Mouse (Mus musculus): ENCODE data around the gene Hjurp. TPM values are rescaled to one million over a fixed set of nuclear protein-coding genes. Genes with fewer than 3 reads are reported as not detected.

Hjurp gene
- polyA plus RNA-seq, 1 experiment from 2014 or later, result 174 TPM

DNA sequence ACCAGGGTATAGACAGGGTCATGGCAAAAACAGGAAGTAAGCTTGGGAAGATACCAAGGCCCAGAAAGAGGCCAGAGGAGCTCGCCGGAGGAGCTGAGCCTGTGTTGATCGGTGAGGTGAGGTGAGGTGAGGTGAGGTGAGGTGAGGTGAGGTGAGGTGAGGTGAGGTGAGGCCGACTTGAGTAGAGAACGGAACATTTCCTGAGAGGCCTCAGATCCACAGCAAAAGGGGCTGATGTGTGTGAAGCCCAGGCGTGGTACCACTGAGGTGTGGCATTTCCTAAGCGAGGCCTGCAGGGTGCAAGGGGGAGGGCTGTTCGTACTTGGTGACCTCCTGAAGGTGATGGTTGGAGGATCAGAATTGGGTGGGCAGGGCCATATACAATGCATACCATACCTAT lies 24.3 kb downstream of the Hjurp start:
- 76% methylated on average over 8 of the region's 8 CpGs for WGBS
- no peaks in the 10 kb centered on the region for H3K4me1 ChIP-seq (ENCODE audit: control insufficient read depth, insufficient read depth, low read length)
- H3K4me2 ChIP-seq (ENCODE audit: low read depth, severe bottlenecking), result no peak overlapping the region
- no peak overlapping the region for H3K9ac ChIP-seq (ENCODE audit: low read length)
- DNase-seq (ENCODE audit: low spot score), result no peak
- H3K9me3 ChIP-seq (ENCODE audit: control insufficient read depth, low read length), result peaks cover 90% of the 10 kb centered on the region
- no peaks in the 10 kb centered on the region for H3K27me3 ChIP-seq (ENCODE audit: control insufficient read depth, insufficient read depth, low read length)
- ATAC-seq (ENCODE audit: insufficient number of reproducible peaks, low FRiP score, low TSS enrichment, low read depth), result no peak
- H3K36me3 ChIP-seq (ENCODE audit: control insufficient read depth, insufficient read depth, low read length), result no peaks in the 10 kb centered on the region
- H3K27ac ChIP-seq (replicated peaks; ENCODE audit: low read depth, low read length), result no peak overlapping the region
- no peak overlapping the region for H3K4me3 ChIP-seq (ENCODE audit: low read depth, low read length)

- Histone ChIP-seq H3K9ac (ENCODE audit: low read length) (no peak overlapping the region), H3K4me2 (ENCODE audit: low read depth, severe bottlenecking) (no peak overlapping the region), H3K27ac (replicated peaks; ENCODE audit: low read depth, low read length) (no peak overlapping the region), H3K9me3 (ENCODE audit: control insufficient read depth, low read length) (peaks cover 92% of the 10 kb centered on the region), H3K4me3 (ENCODE audit: low read depth, low read length) (no peak overlapping the region), H3K36me3 (ENCODE audit: control insufficient read depth, insufficient read depth, low read length) (no peaks in the 10 kb centered on the region), H3K4me1 (ENCODE audit: control insufficient read depth, insufficient read depth, low read length) (no peaks in the 10 kb centered on the region), H3K27me3 (ENCODE audit: control insufficient read depth, insufficient read depth, low read length) (no peaks in the 10 kb centered on the region)
- DNase-seq (ENCODE audit: low spot score), result no peak
- ATAC-seq (ENCODE audit: insufficient number of reproducible peaks, low FRiP score, low TSS enrichment, low read depth), result no peak
- WGBS, result 81% methylated on average over 5 of the region's 5 CpGs
These were observed 27.4 kb downstream of the Hjurp start for GRCm38 (mm10) chr1:88250023-88250422.

GRCm38 (mm10) chr1:88249596-88249995 lies 27.8 kb downstream of the Hjurp start:
- WGBS, result 79% methylated on average over 7 of the region's 7 CpGs
- Histone ChIP-seq H3K27ac (replicated peaks; ENCODE audit: low read depth, low read length) (no peak overlapping the region), H3K4me2 (ENCODE audit: low read depth, severe bottlenecking) (no peak overlapping the region), H3K36me3 (ENCODE audit: control insufficient read depth, insufficient read depth, low read length) (no peaks in the 10 kb centered on the region), H3K27me3 (ENCODE audit: control insufficient read depth, insufficient read depth, low read length) (no peaks in the 10 kb centered on the region), H3K4me3 (ENCODE audit: low read depth, low read length) (no peak overlapping the region), H3K9me3 (ENCODE audit: control insufficient read depth, low read length) (peaks cover 92% of the 10 kb centered on the region), H3K4me1 (ENCODE audit: control insufficient read depth, insufficient read depth, low read length) (no peaks in the 10 kb centered on the region), H3K9ac (ENCODE audit: low read length) (no peak overlapping the region)
- DNase-seq (ENCODE audit: low spot score) (no peak), ATAC-seq (ENCODE audit: insufficient number of reproducible peaks, low FRiP score, low TSS enrichment, low read depth) (no peak)

DNA sequence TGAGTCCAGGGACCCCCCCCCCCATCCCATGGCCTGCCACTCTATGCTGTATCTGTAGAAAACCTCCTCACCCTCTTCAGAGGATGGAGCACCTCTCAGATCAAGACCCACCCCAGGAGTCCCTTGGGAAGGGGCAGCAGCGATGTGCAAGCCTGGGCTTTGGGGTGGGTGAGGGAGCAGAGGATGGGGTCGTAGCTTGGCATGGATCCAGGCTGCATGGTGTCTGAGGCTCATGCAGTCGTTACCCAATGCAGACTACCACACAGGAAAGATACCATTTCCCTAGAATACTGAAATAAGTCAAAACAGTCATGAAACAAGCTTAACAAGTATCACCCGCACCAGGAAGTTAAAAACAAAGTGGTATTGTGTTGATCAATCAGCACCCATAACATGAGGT lies 28.8 kb downstream of the Hjurp start:
- no peaks in the 10 kb centered on the region for H3K27me3 ChIP-seq (ENCODE audit: control insufficient read depth, insufficient read depth, low read length)
- H3K4me2 ChIP-seq (ENCODE audit: low read depth, severe bottlenecking), result no peak overlapping the region
- WGBS, result 78% methylated on average over 4 of the region's 4 CpGs
- no peak overlapping the region for H3K4me3 ChIP-seq (ENCODE audit: low read depth, low read length)
- no peak overlapping the region for H3K27ac ChIP-seq (replicated peaks; ENCODE audit: low read depth, low read length)
- no peak for ATAC-seq (ENCODE audit: insufficient number of reproducible peaks, low FRiP score, low TSS enrichment, low read depth)
- H3K9ac ChIP-seq (ENCODE audit: low read length), result no peak overlapping the region
- DNase-seq (ENCODE audit: low spot score), result no peak
- no peaks in the 10 kb centered on the region for H3K36me3 ChIP-seq (ENCODE audit: control insufficient read depth, insufficient read depth, low read length)
- no peaks in the 10 kb centered on the region for H3K4me1 ChIP-seq (ENCODE audit: control insufficient read depth, insufficient read depth, low read length)
- H3K9me3 ChIP-seq (ENCODE audit: control insufficient read depth, low read length), result peaks cover 92% of the 10 kb centered on the region

DNA sequence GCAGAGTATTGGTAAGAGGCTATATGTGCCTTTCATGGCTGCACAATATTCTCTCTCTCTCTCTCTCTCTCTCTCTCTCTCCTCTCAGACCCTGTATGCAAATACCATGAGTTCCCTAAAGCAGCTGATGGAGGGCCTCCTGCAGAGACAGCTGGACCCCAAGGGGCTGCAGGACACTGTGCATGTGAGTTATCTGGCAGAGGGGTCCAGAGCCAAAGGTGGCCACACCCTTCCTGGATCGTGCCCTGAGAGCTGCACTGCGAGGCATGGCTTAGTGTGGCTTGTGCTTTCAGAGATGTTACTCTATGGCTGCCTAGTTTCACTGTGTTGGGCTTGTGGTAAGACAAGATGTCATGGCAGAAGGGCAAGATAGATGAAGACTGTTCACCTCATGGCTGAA lies 29.8 kb downstream of the Hjurp start:
- H3K27me3 ChIP-seq (ENCODE audit: control insufficient read depth, insufficient read depth, low read length), result no peaks in the 10 kb centered on the region
- WGBS, result 60% methylated on average over 2 of the region's 2 CpGs

GRCm38 (mm10) chr1:88246386-88246785 lies 31.0 kb downstream of the Hjurp start:
- Histone ChIP-seq H3K4me3 (ENCODE audit: low read depth, low read length) (no peak overlapping the region), H3K4me1 (ENCODE audit: control insufficient read depth, insufficient read depth, low read length) (no peaks in the 10 kb centered on the region), H3K9me3 (ENCODE audit: control insufficient read depth, low read length) (peaks cover 95% of the 10 kb centered on the region), H3K27me3 (ENCODE audit: control insufficient read depth, insufficient read depth, low read length) (no peaks in the 10 kb centered on the region), H3K4me2 (ENCODE audit: low read depth, severe bottlenecking) (no peak overlapping the region), H3K36me3 (ENCODE audit: control insufficient read depth, insufficient read depth, low read length) (no peaks in the 10 kb centered on the region), H3K27ac (replicated peaks; ENCODE audit: low read depth, low read length) (no peak overlapping the region), H3K9ac (ENCODE audit: low read length) (no peak overlapping the region)
- ATAC-seq (ENCODE audit: insufficient number of reproducible peaks, low FRiP score, low TSS enrichment, low read depth), result no peak
- DNase-seq (ENCODE audit: low spot score), result no peak
- 52% methylated on average over 6 of the region's 6 CpGs for WGBS

More for the DNA sequence above, 29.8 kb downstream of the Hjurp start:
- Histone ChIP-seq H3K4me3 (ENCODE audit: low read depth, low read length) (no peak overlapping the region), H3K9me3 (ENCODE audit: control insufficient read depth, low read length) (peaks cover 95% of the 10 kb centered on the region), H3K4me1 (ENCODE audit: control insufficient read depth, insufficient read depth, low read length) (no peaks in the 10 kb centered on the region), H3K27ac (replicated peaks; ENCODE audit: low read depth, low read length) (no peak overlapping the region), H3K9ac (ENCODE audit: low read length) (no peak overlapping the region), H3K4me2 (ENCODE audit: low read depth, severe bottlenecking) (no peak overlapping the region), H3K36me3 (ENCODE audit: control insufficient read depth, insufficient read depth, low read length) (no peaks in the 10 kb centered on the region)
- ATAC-seq (ENCODE audit: insufficient number of reproducible peaks, low FRiP score, low TSS enrichment, low read depth) (no peak), DNase-seq (ENCODE audit: low spot score) (no peak)

- Histone ChIP-seq H3K9me3 (ENCODE audit: control insufficient read depth, low read length) (peaks cover 95% of the 10 kb centered on the region), H3K36me3 (ENCODE audit: control insufficient read depth, insufficient read depth, low read length) (no peaks in the 10 kb centered on the region), H3K4me3 (ENCODE audit: low read depth, low read length) (no peak overlapping the region), H3K9ac (ENCODE audit: low read length) (no peak overlapping the region), H3K27me3 (ENCODE audit: control insufficient read depth, insufficient read depth, low read length) (no peaks in the 10 kb centered on the region), H3K27ac (replicated peaks; ENCODE audit: low read depth, low read length) (no peak overlapping the region), H3K4me2 (ENCODE audit: low read depth, severe bottlenecking) (no peak overlapping the region), H3K4me1 (ENCODE audit: control insufficient read depth, insufficient read depth, low read length) (no peaks in the 10 kb centered on the region)
- ATAC-seq (ENCODE audit: insufficient number of reproducible peaks, low FRiP score, low TSS enrichment, low read depth) (no peak), DNase-seq (ENCODE audit: low spot score) (no peak)
- 78% methylated on average over 6 of the region's 6 CpGs for WGBS
These were observed 31.6 kb downstream of the Hjurp start for GRCm38 (mm10) chr1:88245881-88246280.

DNA sequence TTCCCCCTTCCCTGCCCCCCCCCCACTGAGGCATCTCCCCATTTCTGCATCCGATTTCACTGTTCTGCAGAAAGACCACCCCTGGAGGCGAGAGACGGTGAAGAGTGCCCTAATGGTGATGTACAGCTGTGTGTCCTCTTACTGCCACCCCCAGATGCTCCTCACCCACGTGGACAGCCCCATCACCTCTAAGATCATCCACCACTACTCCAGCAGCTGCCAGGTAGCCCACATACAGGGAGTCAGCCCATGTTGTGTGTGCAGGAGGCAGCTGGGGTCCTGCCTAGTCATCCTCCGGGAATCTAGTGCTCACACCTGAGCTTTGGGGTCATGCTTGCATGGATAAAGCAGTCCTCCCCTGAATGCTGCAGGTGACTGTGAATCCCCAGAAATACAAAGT lies 33.6 kb downstream of the Hjurp start:
- no peaks in the 10 kb centered on the region for H3K4me1 ChIP-seq (ENCODE audit: control insufficient read depth, insufficient read depth, low read length)
- no peak overlapping the region for H3K4me3 ChIP-seq (ENCODE audit: low read depth, low read length)
- 67% methylated on average over 5 of the region's 5 CpGs for WGBS
- no peak overlapping the region for H3K27ac ChIP-seq (replicated peaks; ENCODE audit: low read depth, low read length)
- H3K9ac ChIP-seq (ENCODE audit: low read length), result no peak overlapping the region
- peaks cover 95% of the 10 kb centered on the region for H3K9me3 ChIP-seq (ENCODE audit: control insufficient read depth, low read length)
- no peak overlapping the region for H3K4me2 ChIP-seq (ENCODE audit: low read depth, severe bottlenecking)
- no peaks in the 10 kb centered on the region for H3K27me3 ChIP-seq (ENCODE audit: control insufficient read depth, insufficient read depth, low read length)
- ATAC-seq (ENCODE audit: insufficient number of reproducible peaks, low FRiP score, low TSS enrichment, low read depth) (no peak), DNase-seq (ENCODE audit: low spot score) (no peak)
- H3K36me3 ChIP-seq (ENCODE audit: control insufficient read depth, insufficient read depth, low read length), result no peaks in the 10 kb centered on the region

DNA sequence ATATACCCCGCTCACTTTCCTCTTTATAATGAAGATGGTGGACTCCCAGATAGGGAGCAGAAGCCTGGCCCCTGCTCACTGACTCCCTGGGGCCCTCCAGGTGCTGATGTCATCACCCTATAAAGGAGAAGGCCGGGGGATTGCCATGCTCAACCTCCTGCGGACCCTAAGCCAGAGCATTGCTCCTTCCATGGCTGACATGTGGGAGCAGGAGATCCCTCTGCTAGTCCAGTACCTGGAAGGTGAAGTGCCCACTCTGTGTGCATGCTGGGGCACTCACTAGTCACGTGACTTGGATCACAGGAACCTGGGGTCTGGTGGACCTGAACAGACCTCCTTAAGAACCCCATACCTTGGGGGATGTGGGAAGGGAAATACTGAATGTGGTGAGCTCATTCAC lies 36.9 kb downstream of the Hjurp start:
- Histone ChIP-seq H3K9ac (ENCODE audit: low read length) (no peak overlapping the region), H3K4me1 (ENCODE audit: control insufficient read depth, insufficient read depth, low read length) (no peaks in the 10 kb centered on the region), H3K4me3 (ENCODE audit: low read depth, low read length) (no peak overlapping the region), H3K27me3 (ENCODE audit: control insufficient read depth, insufficient read depth, low read length) (no peaks in the 10 kb centered on the region), H3K27ac (replicated peaks; ENCODE audit: low read depth, low read length) (no peak overlapping the region), H3K36me3 (ENCODE audit: control insufficient read depth, insufficient read depth, low read length) (no peaks in the 10 kb centered on the region), H3K9me3 (ENCODE audit: control insufficient read depth, low read length) (peaks cover 92% of the 10 kb centered on the region), H3K4me2 (ENCODE audit: low read depth, severe bottlenecking) (no peak overlapping the region)
- DNase-seq (ENCODE audit: low spot score) (no peak), ATAC-seq (ENCODE audit: insufficient number of reproducible peaks, low FRiP score, low TSS enrichment, low read depth) (no peak)
- 75% methylated on average over 4 of the region's 4 CpGs for WGBS
